Mouse (Mus musculus) midbrain, embryonic 13.5 days (tissue): Measurements from ENCODE around the gene Apobec3. TPM values are rescaled to one million over a fixed set of nuclear protein-coding genes. Genes with fewer than 3 reads are reported as not detected.

Experiments used
- ATAC-seq: fragments of 200-750 bp; cut with Nextera tagmentation; 2 replicates; pipeline ENCODE4 v1.8.0; 2017; ENCODE audit warnings: mild to moderate bottlenecking, moderate TSS enrichment, moderate library complexity
- H3K27ac ChIP-seq: fragments of 300-500 bp; sonication (generic); 2 replicates; pipeline ENCODE4 v1.5.1; 2015; ENCODE audit warnings: inconsistent platforms, mild to moderate bottlenecking, moderate library complexity
- H3K27me3 ChIP-seq: fragments of 300-500 bp; sonication (generic); 2 replicates; pipeline ENCODE4 v1.6.1; 2015; ENCODE audit warnings: mild to moderate bottlenecking, inconsistent platforms
- H3K36me3 ChIP-seq: fragments of 300-500 bp; sonication (generic); 2 replicates; pipeline ENCODE4 v1.6.1; 2015; ENCODE audit warnings: mild to moderate bottlenecking, inconsistent platforms
- H3K4me1 ChIP-seq: fragments of 300-500 bp; sonication (generic); replicated peaks from 2 replicates; pipeline ENCODE4 v1.6.1; 2015; ENCODE audit warnings: inconsistent platforms
- H3K4me2 ChIP-seq: fragments of 300-500 bp; sonication (generic); replicated peaks from 2 replicates; pipeline ENCODE4 v1.6.1; 2015; ENCODE audit warnings: moderate library complexity, mild to moderate bottlenecking, inconsistent platforms
- H3K4me3 ChIP-seq: fragments of 300-500 bp; sonication (generic); replicated peaks from 2 replicates; pipeline ENCODE4 v1.5.1; 2015; ENCODE audit warnings: mild to moderate bottlenecking, inconsistent platforms
- H3K9ac ChIP-seq: fragments of 300-500 bp; sonication (generic); replicated peaks from 2 replicates; pipeline ENCODE4 v1.6.1; 2015; ENCODE audit warnings: mild to moderate bottlenecking, inconsistent platforms
- H3K9me3 ChIP-seq: fragments of 300-500 bp; sonication (generic); 2 replicates; pipeline ENCODE4 v1.6.1; 2016; ENCODE audit warnings: mild to moderate bottlenecking, inconsistent platforms
- WGBS: fragments of 180-500 bp; shearing (Covaris S2); methylation state at CpG from one replicate; pipeline ENCODE4 v1.1.7; 2015; 5-methylcytosine and 5-hydroxymethylcytosine counted together
- polyA plus RNA-seq: library from polyadenylated mRNA; unstranded; fragments of >200 nt; fragmentation: Nextera tagmentation; extraction: Ambion mirVana; gene quantifications from 2 replicates; pipeline ENCODE4 v1.2.1, GENCODE M21; 2015

The Apobec3 gene
- polyA plus RNA-seq, 1 experiment from 2014 or later, result 3.1 TPM

GRCm38 (mm10) chr15:79956559-79956958, 65.1 kb downstream of the Apobec3 start:
- no peak for ATAC-seq
- 90% methylated on average over 8 of the region's 8 CpGs for WGBS
- Histone ChIP-seq H3K4me3 (no peak overlapping the region), H3K9ac (no peak overlapping the region), H3K4me1 (peaks cover 12% of the 10 kb centered on the region; the same call in 1 of the 2 replicates), H3K27me3 (no peaks in the 10 kb centered on the region), H3K4me2 (no peak overlapping the region), H3K9me3 (no peaks in the 10 kb centered on the region), H3K36me3 (no peaks in the 10 kb centered on the region), H3K27ac (no peak overlapping the region)

GRCm38 (mm10) chr15:79958418-79958817, 67.0 kb downstream of the Apobec3 start:
- Histone ChIP-seq H3K4me3 (no peak overlapping the region), H3K9ac (no peak overlapping the region), H3K27ac (no peak overlapping the region), H3K4me1 (peaks cover 4% of the 10 kb centered on the region; the same call in 1 of the 2 replicates), H3K4me2 (no peak overlapping the region), H3K9me3 (no peaks in the 10 kb centered on the region), H3K27me3 (no peaks in the 10 kb centered on the region), H3K36me3 (no peaks in the 10 kb centered on the region)
- WGBS, result 41% methylated on average over 3 of the region's 3 CpGs
- ATAC-seq, result no peak

GRCm38 (mm10) chr15:79961366-79961921, 70.0 kb downstream of the Apobec3 start:
- Histone ChIP-seq H3K36me3 (no peaks in the 10 kb centered on the region), H3K4me3 (no peak overlapping the region), H3K4me2 (no peak overlapping the region), H3K9ac (no peak overlapping the region), H3K9me3 (no peaks in the 10 kb centered on the region), H3K27me3 (no peaks in the 10 kb centered on the region), H3K27ac (no peak overlapping the region), H3K4me1 (0 out of 2 replicates have a peak, but pooled peaks cover 3% of the 10 kb centered on the region)
- WGBS, result 63% methylated on average over 9 of the region's 9 CpGs
- no peak for ATAC-seq

- H3K27me3 ChIP-seq, result no peaks in the 10 kb centered on the region
- no peak overlapping the region for H3K4me2 ChIP-seq
- H3K4me3 ChIP-seq, result no peak overlapping the region
- H3K27ac ChIP-seq, result no peak overlapping the region
- 0 out of 2 replicates have a peak, but pooled peaks cover 3% of the 10 kb centered on the region for H3K4me1 ChIP-seq
- H3K9ac ChIP-seq, result no peak overlapping the region
- WGBS, result 59% methylated on average over 18 of the region's 18 CpGs
- H3K36me3 ChIP-seq, result no peaks in the 10 kb centered on the region
- H3K9me3 ChIP-seq, result no peaks in the 10 kb centered on the region
- no peak for ATAC-seq
Observed at GRCm38 (mm10) chr15:79962661-79963060, 71.2 kb downstream of the Apobec3 start.

- Histone ChIP-seq H3K4me1 (0 out of 2 replicates have a peak, but pooled peaks cover 3% of the 10 kb centered on the region), H3K27ac (no peak overlapping the region), H3K4me3 (no peak overlapping the region), H3K36me3 (no peaks in the 10 kb centered on the region), H3K4me2 (no peak overlapping the region), H3K9me3 (no peaks in the 10 kb centered on the region), H3K9ac (no peak overlapping the region), H3K27me3 (no peaks in the 10 kb centered on the region)
- no peak for ATAC-seq
- 95% methylated on average over 7 of the region's 7 CpGs for WGBS
Observed at GRCm38 (mm10) chr15:79964376-79964775, 72.9 kb downstream of the Apobec3 start.

Other genes starting within 250 kb of the Apobec3 start
- gene Fam227a, start 232.7 kb upstream of the Apobec3 start, polyA plus RNA-seq, result 6.8 and 6.9 TPM in 2 replicates
- 92.4 and 94.9 TPM in 2 replicates for gene Cby1, start 232.5 kb upstream of the Apobec3 start, polyA plus RNA-seq
- 254 and 260 TPM in 2 replicates for gene Tomm22, start 220.8 kb upstream of the Apobec3 start, polyA plus RNA-seq
- 18.4 and 20.6 TPM in 2 replicates for gene Josd1, start 203.7 kb upstream of the Apobec3 start, polyA plus RNA-seq
- 42.6 and 49.1 TPM in 2 replicates for gene Gtpbp1, start 200.8 kb upstream of the Apobec3 start, polyA plus RNA-seq
- 8.4 and 8.5 TPM in 2 replicates for gene Sun2, start 149.1 kb upstream of the Apobec3 start, polyA plus RNA-seq
- gene Dnal4, start 113.8 kb upstream of the Apobec3 start, polyA plus RNA-seq, result 84.8 and 91.6 TPM in 2 replicates
- gene Nptxr, start 86.9 kb upstream of the Apobec3 start, polyA plus RNA-seq, result 18.1 and 18.6 TPM in 2 replicates
- gene Npcd, start 57.4 kb upstream of the Apobec3 start, polyA plus RNA-seq, result 0.58 and 1.2 TPM in 2 replicates
- gene Cbx6, start 57.0 kb upstream of the Apobec3 start, polyA plus RNA-seq, result 53.9 and 61.4 TPM in 2 replicates
- gene Cbx7, start 79.5 kb downstream of the Apobec3 start, polyA plus RNA-seq, result 3.0 and 4.3 TPM in 2 replicates
- gene Pdgfb, start 123.3 kb downstream of the Apobec3 start, polyA plus RNA-seq, result 2.1 and 2.3 TPM in 2 replicates
- gene Syngr1, start 199.7 kb downstream of the Apobec3 start, polyA plus RNA-seq, result 20.6 and 26.2 TPM in 2 replicates
- 608 and 612 TPM in 2 replicates for gene Rpl3, start 200.2 kb downstream of the Apobec3 start, polyA plus RNA-seq
- gene Tab1, start 241.5 kb downstream of the Apobec3 start, polyA plus RNA-seq, result 41.1 and 43.0 TPM in 2 replicates